Mouse (Mus musculus) monocyte, adult 2 months (primary cell): ENCODE measurements at regions not wholly inside any gene's neighbourhood (a gene's known extent, or its start where the extent isn't known, plus 50 kb on each side); places are given as distances from the start of the nearest gene placed in this dataset.

ENCODE experiments used
- DNase-seq, 2 experiments: peaks; one replicate each; pipeline ENCODE4 v3.0.0; 2022; ENCODE audit warnings: low spot score in 2 of 2, low read depth in 1 of 2

GRCm38 (mm10) chr15:59954345-59954744 lies 62.1 kb downstream of the 4933412E24Rik start:
- no peak for DNase-seq

- DNase-seq = no peak
Observed at GRCm38 (mm10) chr15:59953857-59954256, 62.6 kb downstream of the 4933412E24Rik start.

- DNase-seq = no peak
Observed at GRCm38 (mm10) chr15:59950617-59951216, 65.7 kb downstream of the 4933412E24Rik start.

- DNase-seq = no peak
Observed at GRCm38 (mm10) chr15:59945208-59945607, 71.2 kb downstream of the 4933412E24Rik start.

- no peak for DNase-seq
Observed at GRCm38 (mm10) chr15:59936486-59936885, 79.9 kb downstream of the 4933412E24Rik start.

GRCm38 (mm10) chr15:59913860-59914259 lies 102.6 kb downstream of the 4933412E24Rik start:
- no peak for DNase-seq

GRCm38 (mm10) chr15:59908300-59908699 lies 108.1 kb downstream of the 4933412E24Rik start:
- no peak for DNase-seq

GRCm38 (mm10) chr15:59905832-59906797 lies 110.3 kb downstream of the 4933412E24Rik start:
- no peak for DNase-seq

GRCm38 (mm10) chr15:59904741-59905140 lies 111.7 kb downstream of the 4933412E24Rik start:
- no peak for DNase-seq

- DNase-seq = no peak
Observed at GRCm38 (mm10) chr15:59888996-59889395, 127.4 kb downstream of the 4933412E24Rik start.

- DNase-seq = no peak
Observed at GRCm38 (mm10) chr15:59888131-59888459, 128.3 kb downstream of the 4933412E24Rik start.

GRCm38 (mm10) chr15:59887381-59888130 lies 128.9 kb downstream of the 4933412E24Rik start:
- peak; percentile 37 to 43 for DNase-seq

- DNase-seq = no peak
Observed at GRCm38 (mm10) chr15:59886036-59886435, 130.4 kb downstream of the 4933412E24Rik start.

- DNase-seq = no peak
Observed at GRCm38 (mm10) chr15:59882444-59882843, 134.0 kb downstream of the 4933412E24Rik start.

GRCm38 (mm10) chr15:59880426-59880825 lies 136.0 kb downstream of the 4933412E24Rik start:
- DNase-seq = no peak

- DNase-seq = no peak
Observed at GRCm38 (mm10) chr15:59879311-59879710, 137.1 kb downstream of the 4933412E24Rik start.

GRCm38 (mm10) chr15:59876279-59876742 lies 140.1 kb downstream of the 4933412E24Rik start:
- DNase-seq = no peak

GRCm38 (mm10) chr15:59866701-59867100 lies 149.7 kb downstream of the 4933412E24Rik start:
- peak; percentile 75 to 78 for DNase-seq

- peak; percentile 77 to 86 for DNase-seq
Observed at GRCm38 (mm10) chr15:59864746-59865499, 151.5 kb downstream of the 4933412E24Rik start.

GRCm38 (mm10) chr15:59852271-59853000 lies 164.0 kb downstream of the 4933412E24Rik start:
- DNase-seq = no peak
